Mouse (Mus musculus) liver, embryonic 16.5 days (tissue): ENCODE measurements around the gene Ttpal. TPM values are rescaled to one million over a fixed set of nuclear protein-coding genes. Genes with fewer than 3 reads are reported as not detected.
A peak's percentile ranks its signal among the peaks of the same experiment; 100 is the strongest.

Experiments used
- ATAC-seq: fragments of 200-750 bp; cut with Nextera tagmentation; 2 replicates; pipeline ENCODE4 v1.8.0; 2017; ENCODE audit warnings: low read depth, mild to moderate bottlenecking, moderate number of reproducible peaks, moderate library complexity
- H3K27ac ChIP-seq: fragments of 300-500 bp; sonication (generic); 2 replicates; pipeline ENCODE4 v1.5.1; 2014; ENCODE audit warnings: mild to moderate bottlenecking, low read length
- H3K27me3 ChIP-seq: fragments of 300-500 bp; sonication (generic); 2 replicates; pipeline ENCODE4 v1.6.1; 2014; ENCODE audit warnings: low read depth, low read length, mixed read lengths; ENCODE audit not compliant: control insufficient read depth, insufficient read depth
- H3K36me3 ChIP-seq: fragments of 300-500 bp; sonication (generic); 2 replicates; pipeline ENCODE4 v1.6.1; 2014; ENCODE audit warnings: mild to moderate bottlenecking; ENCODE audit not compliant: control insufficient read depth, insufficient read depth
- H3K4me1 ChIP-seq: fragments of 300-500 bp; sonication (generic); 2 replicates; pipeline ENCODE4 v1.6.1; 2014; ENCODE audit warnings: low read depth, low read length, mixed read lengths; ENCODE audit not compliant: control insufficient read depth
- H3K4me2 ChIP-seq: fragments of 300-500 bp; sonication (generic); 2 replicates; pipeline ENCODE4 v1.6.1; 2014; ENCODE audit warnings: low read depth, low read length, mixed read lengths
- H3K4me3 ChIP-seq: fragments of 300-500 bp; sonication (generic); 2 replicates; pipeline ENCODE4 v1.5.1; 2014; ENCODE audit warnings: low read depth, mild to moderate bottlenecking, low read length
- H3K9ac ChIP-seq: fragments of 300-500 bp; sonication (generic); 2 replicates; pipeline ENCODE4 v1.6.1; 2014; ENCODE audit warnings: low read depth, low read length
- H3K9me3 ChIP-seq: fragments of 300-500 bp; sonication (generic); replicated peaks from 2 replicates; pipeline ENCODE4 v1.6.1; 2016; ENCODE audit warnings: low read length; ENCODE audit not compliant: control insufficient read depth
- WGBS: fragments of 180-500 bp; shearing (Covaris S2); extraction: QIAGEN DNeasy Blood & Tissue Kit; methylation state at CpG from one replicate; pipeline ENCODE4 v1.1.7; 2014; ENCODE audit not compliant: insufficient replicate concordance; 5-methylcytosine and 5-hydroxymethylcytosine counted together
- polyA plus RNA-seq: library from polyadenylated mRNA; unstranded; fragments of >200 nt; fragmentation: Nextera tagmentation; extraction: Ambion mirVana; gene quantifications from 2 replicates; pipeline ENCODE4 v1.2.1, GENCODE M21; 2015

Ttpal gene
- polyA plus RNA-seq, 1 experiment from 2014 or later: 10.6 TPM

DNA sequence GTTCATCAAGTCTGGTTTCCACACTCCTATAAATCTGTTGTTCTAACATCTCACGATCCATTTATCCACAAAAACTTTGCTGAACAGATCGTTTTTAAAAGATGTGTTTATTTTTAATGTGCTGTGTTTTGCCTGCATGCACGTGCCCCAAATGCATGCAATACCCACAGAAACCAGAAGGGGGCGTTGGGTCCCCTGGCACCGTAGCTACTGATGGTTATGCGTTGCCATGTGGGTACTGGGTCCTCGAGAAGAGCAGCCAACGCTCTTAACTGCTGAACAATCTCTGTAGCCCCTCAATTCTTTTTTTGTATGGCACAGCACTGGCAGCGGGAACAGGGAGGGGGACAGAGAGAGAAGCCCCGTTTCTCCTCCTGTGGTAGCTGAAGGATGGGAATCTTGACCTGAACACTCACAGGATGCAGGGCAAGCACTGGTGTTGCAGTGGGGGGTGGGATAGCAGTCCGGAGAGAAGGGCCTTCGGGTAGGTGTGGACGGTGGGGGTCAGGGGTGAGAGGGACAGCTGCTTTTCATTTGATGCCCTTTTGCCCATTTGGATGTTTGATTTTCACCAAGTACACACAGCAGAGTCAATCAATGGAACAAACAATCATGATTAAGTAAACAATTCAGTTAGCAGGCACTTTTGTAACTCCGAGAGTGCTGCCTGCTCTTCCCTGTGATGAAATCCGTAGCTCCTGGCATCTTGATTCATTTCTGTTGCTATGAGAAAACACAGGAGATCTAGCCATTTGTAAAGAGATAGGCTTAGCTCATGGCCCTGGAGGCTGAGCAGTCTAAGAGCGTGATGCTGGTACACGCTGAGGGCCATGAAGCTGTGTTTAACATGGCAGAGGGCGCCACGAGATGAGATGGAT, 15.5 kb upstream of the Ttpal start:
- H3K4me2 ChIP-seq: peak overlapping the region; percentile 28; the same call in 1 of the 2 replicates
- no peak overlapping the region for H3K9ac ChIP-seq
- no peaks in the 10 kb centered on the region for H3K36me3 ChIP-seq
- ATAC-seq: peak; percentile 86
- no peak overlapping the region for H3K4me3 ChIP-seq
- H3K4me1 ChIP-seq: peaks cover 12% of the 10 kb centered on the region; the same call in 1 of the 2 replicates
- no peaks in the 10 kb centered on the region for H3K27me3 ChIP-seq
- H3K27ac ChIP-seq: peak overlapping the region; percentile 72
- H3K9me3 ChIP-seq: no peaks in the 10 kb centered on the region
- 36% methylated on average over 19 of the region's 19 CpGs for WGBS

DNA sequence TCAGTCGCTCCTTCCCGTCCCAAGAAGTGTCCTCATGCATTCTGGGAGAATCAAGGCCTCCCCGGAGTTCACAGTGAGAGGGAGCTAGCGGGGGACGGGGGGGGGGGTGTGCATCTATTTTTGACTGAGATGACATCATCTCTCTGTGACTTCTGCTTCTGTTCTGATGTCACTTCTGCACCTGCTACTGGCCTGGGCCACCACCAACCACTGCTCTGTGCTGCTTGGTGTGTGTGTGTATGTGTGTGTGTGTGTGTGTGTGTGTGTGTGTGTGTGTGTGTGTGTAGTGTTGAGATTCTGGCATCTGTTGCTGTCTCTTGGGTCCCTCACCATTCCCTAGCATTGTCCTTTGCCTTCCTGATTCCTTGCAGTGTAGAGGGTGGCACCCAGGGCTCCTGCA, 14.6 kb upstream of the Ttpal start:
- ATAC-seq: no peak

DNA sequence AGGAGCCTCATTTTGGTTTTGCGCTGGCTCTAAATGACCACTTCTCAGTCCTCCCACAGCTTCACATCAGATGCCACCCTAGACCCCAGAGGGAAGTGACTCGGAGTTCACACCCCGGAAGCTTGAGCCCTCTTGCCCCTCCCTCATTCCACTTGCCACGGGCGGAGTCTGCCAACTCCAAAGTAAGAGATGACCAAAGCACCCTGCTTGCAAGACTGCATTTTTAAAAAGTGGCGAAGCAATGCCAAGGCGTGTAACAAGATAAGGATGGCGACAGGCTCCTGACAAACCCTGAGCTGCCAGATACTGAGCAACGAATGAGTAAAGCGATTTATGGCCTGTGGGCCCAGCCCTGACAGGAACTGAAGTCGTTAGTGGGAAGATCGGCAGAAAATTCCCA, 11.9 kb upstream of the Ttpal start:
- H3K27ac ChIP-seq: no peak overlapping the region
- ATAC-seq: no peak
- no peak overlapping the region for H3K4me2 ChIP-seq
- H3K9me3 ChIP-seq: no peaks in the 10 kb centered on the region
- no peak overlapping the region for H3K9ac ChIP-seq
- H3K4me3 ChIP-seq: no peak overlapping the region
- no peaks in the 10 kb centered on the region for H3K36me3 ChIP-seq
- H3K27me3 ChIP-seq: no peaks in the 10 kb centered on the region
- H3K4me1 ChIP-seq: peaks cover 21% of the 10 kb centered on the region
- WGBS: 18% methylated on average over 12 of the region's 12 CpGs

More for the DNA sequence above, 14.6 kb upstream of the Ttpal start:
- Histone ChIP-seq H3K4me3 (no peak overlapping the region), H3K9ac (no peak overlapping the region), H3K27me3 (no peaks in the 10 kb centered on the region), H3K9me3 (no peaks in the 10 kb centered on the region), H3K27ac (no peak overlapping the region), H3K36me3 (no peaks in the 10 kb centered on the region), H3K4me1 (peaks cover 12% of the 10 kb centered on the region; the same call in 1 of the 2 replicates), H3K4me2 (no peak overlapping the region)
- WGBS: 39% methylated on average over 5 of the region's 5 CpGs

DNA sequence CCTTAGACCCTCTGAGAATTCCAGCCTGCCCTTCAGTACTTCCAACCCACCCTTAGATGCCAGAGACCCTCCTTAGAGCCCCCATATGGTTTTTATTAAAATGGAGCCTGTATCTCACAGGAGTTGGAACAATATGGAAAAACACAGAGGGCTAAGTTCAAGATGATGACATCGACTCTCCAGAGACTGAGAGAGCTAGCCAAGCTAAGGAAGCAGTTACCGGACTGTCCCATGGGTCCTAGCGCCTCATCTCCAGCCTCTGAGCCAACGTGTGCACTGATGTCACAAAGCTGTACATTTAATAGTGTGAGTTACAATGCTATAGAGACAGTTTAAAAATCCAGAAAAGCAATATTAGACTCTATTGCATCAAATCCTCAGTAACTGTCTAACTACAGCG, 11.1 kb upstream of the Ttpal start:
- Histone ChIP-seq H3K9ac (no peak overlapping the region), H3K9me3 (no peaks in the 10 kb centered on the region), H3K4me3 (no peak overlapping the region), H3K27ac (no peak overlapping the region), H3K36me3 (no peaks in the 10 kb centered on the region), H3K4me2 (no peak overlapping the region), H3K4me1 (peaks cover 25% of the 10 kb centered on the region), H3K27me3 (no peaks in the 10 kb centered on the region)
- 72% methylated on average over 5 of the region's 5 CpGs for WGBS
- ATAC-seq: no peak

DNA sequence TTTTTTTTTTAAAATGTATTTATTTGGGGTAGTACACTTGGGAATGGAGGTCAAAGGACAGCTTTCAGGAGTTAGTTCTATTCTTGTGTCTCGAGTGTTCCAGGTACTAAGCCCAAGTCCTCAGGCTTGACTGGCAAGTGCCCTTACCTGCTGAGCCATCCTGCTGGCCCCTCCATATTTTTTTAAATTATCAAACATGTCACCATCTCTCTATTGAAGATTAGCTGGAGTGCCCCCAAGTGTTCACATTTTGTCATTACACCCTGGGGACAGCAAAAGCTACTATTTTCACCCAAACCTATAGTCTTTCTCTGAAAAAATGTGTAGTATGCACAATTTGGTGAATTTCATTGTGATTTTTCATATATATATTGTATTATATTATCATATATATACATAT, 10.0 kb upstream of the Ttpal start:
- H3K9ac ChIP-seq: no peak overlapping the region
- no peaks in the 10 kb centered on the region for H3K36me3 ChIP-seq
- H3K27ac ChIP-seq: no peak overlapping the region
- H3K9me3 ChIP-seq: no peaks in the 10 kb centered on the region
- peaks cover 36% of the 10 kb centered on the region for H3K4me1 ChIP-seq
- no peaks in the 10 kb centered on the region for H3K27me3 ChIP-seq
- no peak overlapping the region for H3K4me2 ChIP-seq
- no peak overlapping the region for H3K4me3 ChIP-seq
- 50% methylated on average over 1 of the region's 1 CpGs for WGBS
- no peak for ATAC-seq

DNA sequence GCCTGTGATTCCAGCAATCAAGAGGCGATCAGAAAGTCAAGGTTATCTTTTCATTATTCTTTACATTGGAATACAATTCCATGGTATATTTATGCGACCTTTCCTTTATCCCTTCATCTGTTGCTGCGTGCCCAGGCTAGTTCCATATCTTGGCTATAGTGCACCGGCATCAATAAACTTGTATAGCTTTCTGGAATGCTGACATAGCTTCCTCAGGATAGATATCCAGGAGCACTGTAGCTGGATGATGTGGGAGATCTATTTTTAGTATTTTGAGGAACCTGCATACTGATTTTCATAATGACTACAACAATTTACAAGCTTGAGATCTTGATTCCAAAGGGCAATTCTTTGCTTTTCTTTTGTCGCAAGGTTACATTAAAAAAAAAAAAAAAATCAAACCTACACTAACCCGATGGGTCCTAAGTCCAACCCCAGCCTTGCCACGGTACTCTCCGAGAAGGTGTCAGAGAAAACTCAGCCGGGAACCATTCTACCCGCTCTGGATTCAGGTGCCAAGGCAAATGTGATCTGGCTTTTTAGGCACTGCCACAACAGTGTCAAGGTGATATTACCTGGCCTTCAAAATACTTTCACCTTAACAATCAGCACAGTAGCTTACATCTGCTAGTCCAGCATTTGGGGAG, 8.4 kb upstream of the Ttpal start:
- Histone ChIP-seq H3K27ac (no peak overlapping the region; the same call in 1 of the 2 replicates), H3K4me1 (peaks cover 48% of the 10 kb centered on the region)
- no peak for ATAC-seq

DNA sequence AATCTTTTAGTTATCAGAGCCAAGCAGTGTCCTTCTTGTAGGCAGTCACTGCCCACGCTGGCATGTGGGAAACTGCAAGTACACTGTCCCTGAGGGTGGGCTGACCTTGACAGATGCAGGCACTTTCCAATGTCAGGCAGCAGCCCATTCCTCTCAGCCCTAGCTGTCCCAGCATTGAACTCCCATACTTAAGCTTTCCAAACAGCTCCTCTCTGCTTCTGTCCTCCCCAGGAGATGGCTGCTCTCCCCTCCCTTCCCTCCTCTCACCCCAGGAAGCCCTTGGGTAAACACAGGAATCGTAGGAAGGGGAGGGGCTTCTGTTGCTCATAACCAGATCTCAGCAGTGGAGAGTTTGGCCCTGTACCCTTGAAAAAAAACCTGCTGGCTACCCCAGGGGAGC, 7.0 kb upstream of the Ttpal start:
- no peaks in the 10 kb centered on the region for H3K36me3 ChIP-seq
- WGBS: 28% methylated on average over 2 of the region's 2 CpGs
- no peak for ATAC-seq
- H3K4me1 ChIP-seq: peaks cover 48% of the 10 kb centered on the region
- H3K27me3 ChIP-seq: no peaks in the 10 kb centered on the region
- H3K27ac ChIP-seq: peak overlapping the region; percentile 29; the same call in 1 of the 2 replicates
- H3K9ac ChIP-seq: no peak overlapping the region
- no peak overlapping the region for H3K4me2 ChIP-seq
- no peak overlapping the region for H3K4me3 ChIP-seq
- no peaks in the 10 kb centered on the region for H3K9me3 ChIP-seq

More for the DNA sequence above, 8.4 kb upstream of the Ttpal start:
- 62% methylated on average over 10 of the region's 10 CpGs for WGBS
- Histone ChIP-seq H3K4me3 (no peak overlapping the region), H3K36me3 (no peaks in the 10 kb centered on the region), H3K4me2 (no peak overlapping the region), H3K9ac (no peak overlapping the region), H3K9me3 (no peaks in the 10 kb centered on the region), H3K27me3 (no peaks in the 10 kb centered on the region)

DNA sequence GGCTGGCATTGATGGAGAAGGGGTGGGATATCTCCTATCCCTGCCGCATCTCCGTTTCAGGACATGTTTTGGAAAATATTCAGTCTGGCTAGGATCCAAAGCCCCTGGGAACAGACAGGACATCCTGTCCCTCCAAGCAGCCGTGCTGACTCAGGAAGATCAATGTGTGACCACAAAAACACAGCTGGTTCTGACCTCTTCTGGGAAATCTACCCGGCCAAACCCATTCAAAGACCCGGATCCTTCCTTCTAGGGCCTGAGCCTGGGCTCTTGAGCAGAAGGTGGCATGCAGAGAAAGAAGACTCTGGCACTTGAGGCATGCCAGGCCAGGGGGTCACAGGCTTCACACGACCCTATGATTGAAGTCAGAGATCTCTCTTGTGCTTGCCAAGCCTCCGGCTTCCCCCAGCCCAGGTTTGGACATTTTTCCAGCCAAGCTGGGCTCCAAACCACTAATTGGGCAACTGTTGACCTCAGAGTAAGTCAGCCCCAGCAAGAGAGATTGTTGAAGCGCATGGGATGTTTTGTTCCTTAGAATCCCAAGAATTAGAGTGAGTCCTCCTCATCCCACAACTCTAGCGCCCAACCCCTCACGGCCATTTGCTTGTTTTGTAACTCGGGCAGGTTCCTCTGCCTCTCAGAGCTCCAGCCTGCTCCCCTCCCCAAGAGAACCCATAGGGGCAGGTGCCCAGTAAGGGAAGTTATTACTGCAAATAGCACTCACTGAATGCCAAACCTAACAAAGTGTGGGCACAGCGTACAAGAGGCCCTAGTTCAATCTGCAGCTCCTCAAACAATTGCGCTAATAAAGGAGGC, 5.8 kb upstream of the Ttpal start:
- H3K9ac ChIP-seq: no peak overlapping the region
- H3K4me2 ChIP-seq: no peak overlapping the region
- H3K27ac ChIP-seq: peak overlapping the region; percentile 67
- WGBS: 47% methylated on average over 13 of the region's 13 CpGs
- no peak overlapping the region for H3K4me3 ChIP-seq
- H3K4me1 ChIP-seq: peaks cover 39% of the 10 kb centered on the region
- no peaks in the 10 kb centered on the region for H3K9me3 ChIP-seq
- H3K27me3 ChIP-seq: no peaks in the 10 kb centered on the region
- no peaks in the 10 kb centered on the region for H3K36me3 ChIP-seq
- peak; percentile 24; the same call in 1 of the 2 replicates for ATAC-seq
